Mouse (Mus musculus) heart, postnatal 25 days (tissue): ENCODE results near the gene Camk1d. TPM values are rescaled to one million over a fixed set of nuclear protein-coding genes. Genes with fewer than 3 reads are reported as not detected.

Experiments used
- DNase-seq: peaks from one replicate; pipeline ENCODE4 v3.0.0; 2022; ENCODE audit warnings: low spot score
- intact Hi-C: fragments of 180-260 bp; cut with DNase I; formaldehyde crosslinking; loops from one replicate; pipeline ENCODE4 v1.15.1; 2025
- total RNA-seq, 2 experiments: library from RNA; stranded (reverse); gene quantifications; 2 replicates each; pipeline ENCODE4 v1.2.3; 2021

Gene Camk1d
- total RNA-seq, 2 experiments from 2014 or later, result 4.6 to 5.3 TPM

- no peak for DNase-seq
- intact Hi-C loops, result no loop called here
Measured at GRCm38 (mm10) chr2:5672906-5673589, 41.3 kb downstream of the Camk1d start.

GRCm38 (mm10) chr2:5670146-5670545, 44.2 kb downstream of the Camk1d start:
- intact Hi-C loops, result no loop called here

GRCm38 (mm10) chr2:5669498-5670040, 44.7 kb downstream of the Camk1d start:
- DNase-seq, result no peak
- intact Hi-C loops, result no loop called here

More at GRCm38 (mm10) chr2:5670146-5670545, 44.2 kb downstream of the Camk1d start:
- no peak for DNase-seq

- intact Hi-C loops, result no loop called here
- DNase-seq, result no peak
Measured at GRCm38 (mm10) chr2:5668940-5669339, 45.4 kb downstream of the Camk1d start.

GRCm38 (mm10) chr2:5663499-5663898, 50.8 kb downstream of the Camk1d start:
- no peak for DNase-seq
- intact Hi-C loops, result no loop called here

- intact Hi-C loops, result no loop called here
- DNase-seq, result no peak
Measured at GRCm38 (mm10) chr2:5661946-5662345, 52.4 kb downstream of the Camk1d start.

GRCm38 (mm10) chr2:5658000-5658399, 56.3 kb downstream of the Camk1d start:
- DNase-seq, result no peak
- intact Hi-C loops, result no loop called here

GRCm38 (mm10) chr2:5656326-5656725, 58.0 kb downstream of the Camk1d start:
- intact Hi-C loops, result no loop called here

GRCm38 (mm10) chr2:5652071-5652470, 62.2 kb downstream of the Camk1d start:
- intact Hi-C loops, result no loop called here
- DNase-seq, result no peak

More at GRCm38 (mm10) chr2:5656326-5656725, 58.0 kb downstream of the Camk1d start:
- no peak for DNase-seq

GRCm38 (mm10) chr2:5651285-5651870, 62.9 kb downstream of the Camk1d start:
- no peak for DNase-seq
- intact Hi-C loops, result no loop called here

GRCm38 (mm10) chr2:5649226-5649625, 65.1 kb downstream of the Camk1d start:
- intact Hi-C loops, result no loop called here
- no peak for DNase-seq

- no peak for DNase-seq
- intact Hi-C loops, result no loop called here
Measured at GRCm38 (mm10) chr2:5648764-5649163, 65.6 kb downstream of the Camk1d start.

GRCm38 (mm10) chr2:5646322-5646721, 68.0 kb downstream of the Camk1d start:
- intact Hi-C loops, result no loop called here
- DNase-seq, result no peak

- DNase-seq, result no peak
- intact Hi-C loops, result no loop called here
Measured at GRCm38 (mm10) chr2:5645584-5645983, 68.7 kb downstream of the Camk1d start.

- intact Hi-C loops, result no loop called here
- DNase-seq, result no peak
Measured at GRCm38 (mm10) chr2:5643937-5644336, 70.4 kb downstream of the Camk1d start.

- DNase-seq, result no peak
- intact Hi-C loops, result no loop called here
Measured at GRCm38 (mm10) chr2:5643226-5643625, 71.1 kb downstream of the Camk1d start.

GRCm38 (mm10) chr2:5642624-5643023, 71.7 kb downstream of the Camk1d start:
- no peak for DNase-seq
- intact Hi-C loops, result no loop called here

GRCm38 (mm10) chr2:5641678-5642077, 72.6 kb downstream of the Camk1d start:
- intact Hi-C loops, result no loop called here
- no peak for DNase-seq

GRCm38 (mm10) chr2:5640586-5640985, 73.7 kb downstream of the Camk1d start:
- no peak for DNase-seq
- intact Hi-C loops, result no loop called here

- intact Hi-C loops, result no loop called here
Measured at GRCm38 (mm10) chr2:5636801-5637742, 77.2 kb downstream of the Camk1d start.

GRCm38 (mm10) chr2:5632355-5632684, 82.0 kb downstream of the Camk1d start:
- intact Hi-C loops, result no loop called here
- no peak for DNase-seq

More at GRCm38 (mm10) chr2:5636801-5637742, 77.2 kb downstream of the Camk1d start:
- no peak for DNase-seq
